Mouse (Mus musculus): ENCODE results near the gene Pah. TPM values are rescaled to one million over a fixed set of nuclear protein-coding genes. Genes with fewer than 3 reads are reported as not detected.

Pah gene
- 1.2 and 2.2 TPM in 2 replicates for polyA plus RNA-seq (2015; fragmentation: Nextera tagmentation; extraction: Ambion mirVana)

- ATAC-seq: no peak
- H3K4me3 ChIP-seq (ENCODE audit: low read length): no peak within 1 kb of the TSS
- 79% methylated on average over 5 of the region's 5 CpGs for WGBS
- H3K4me2 ChIP-seq (ENCODE audit: low read depth, low read length): no peak within 1 kb of the TSS
- H3K27me3 ChIP-seq (replicated peaks; ENCODE audit: control insufficient read depth, insufficient read depth, low read length): no peaks in the 10 kb centered on the region
- H3K4me1 ChIP-seq (ENCODE audit: control insufficient read depth, insufficient read depth, low read length): no peaks in the 10 kb centered on the region
- no peak within 1 kb of the TSS for H3K27ac ChIP-seq (ENCODE audit: low read length)
- no peaks in the 10 kb centered on the region for H3K36me3 ChIP-seq (ENCODE audit: control insufficient read depth, insufficient read depth, low read length)
- no peaks in the 10 kb centered on the region for H3K9me3 ChIP-seq (ENCODE audit: control insufficient read depth, low read length)
- no peak within 1 kb of the TSS for H3K9ac ChIP-seq (ENCODE audit: low read depth, low read length)
These were observed at the start of gene Pah for GRCm38 (mm10) chr10:87521646-87522045. Pah (plus strand) TSS chr10:87521795.

GRCm38 (mm10) chr10:87473475-87474131, 48.0 kb upstream of the Pah start:
- Histone ChIP-seq H3K4me1 (ENCODE audit: control insufficient read depth, insufficient read depth, low read length) (no peaks in the 10 kb centered on the region), H3K9ac (ENCODE audit: low read depth, low read length) (no peak overlapping the region), H3K27me3 (replicated peaks; ENCODE audit: control insufficient read depth, insufficient read depth, low read length) (no peaks in the 10 kb centered on the region), H3K4me2 (ENCODE audit: low read depth, low read length) (no peak overlapping the region), H3K27ac (ENCODE audit: low read length) (no peak overlapping the region), H3K9me3 (ENCODE audit: control insufficient read depth, low read length) (no peaks in the 10 kb centered on the region), H3K36me3 (ENCODE audit: control insufficient read depth, insufficient read depth, low read length) (no peaks in the 10 kb centered on the region), H3K4me3 (ENCODE audit: low read length) (no peak overlapping the region)
- 70% methylated on average over 10 of the region's 10 CpGs for WGBS
- no peak for ATAC-seq

- Histone ChIP-seq H3K4me1 (ENCODE audit: control insufficient read depth, insufficient read depth, low read length) (no peaks in the 10 kb centered on the region), H3K27me3 (replicated peaks; ENCODE audit: control insufficient read depth, insufficient read depth, low read length) (no peaks in the 10 kb centered on the region), H3K4me3 (ENCODE audit: low read length) (no peak overlapping the region), H3K36me3 (ENCODE audit: control insufficient read depth, insufficient read depth, low read length) (no peaks in the 10 kb centered on the region), H3K9ac (ENCODE audit: low read depth, low read length) (no peak overlapping the region), H3K27ac (ENCODE audit: low read length) (no peak overlapping the region), H3K9me3 (ENCODE audit: control insufficient read depth, low read length) (no peaks in the 10 kb centered on the region), H3K4me2 (ENCODE audit: low read depth, low read length) (no peak overlapping the region)
- WGBS: 61% methylated on average over 2 of the region's 2 CpGs
- no peak for ATAC-seq
These were observed 46.6 kb upstream of the Pah start for GRCm38 (mm10) chr10:87474971-87475370.

GRCm38 (mm10) chr10:87477895-87478294, 43.7 kb upstream of the Pah start:
- H3K4me2 ChIP-seq (ENCODE audit: low read depth, low read length): no peak overlapping the region
- H3K4me1 ChIP-seq (ENCODE audit: control insufficient read depth, insufficient read depth, low read length): no peaks in the 10 kb centered on the region
- no peaks in the 10 kb centered on the region for H3K36me3 ChIP-seq (ENCODE audit: control insufficient read depth, insufficient read depth, low read length)
- H3K9ac ChIP-seq (ENCODE audit: low read depth, low read length): no peak overlapping the region
- peaks cover 14% of the 10 kb centered on the region; the same call in 1 of the 2 replicates for H3K27me3 ChIP-seq (replicated peaks; ENCODE audit: control insufficient read depth, insufficient read depth, low read length)
- 59% methylated on average over 5 of the region's 5 CpGs for WGBS
- no peak overlapping the region for H3K4me3 ChIP-seq (ENCODE audit: low read length)
- H3K9me3 ChIP-seq (ENCODE audit: control insufficient read depth, low read length): no peaks in the 10 kb centered on the region
- no peak overlapping the region for H3K27ac ChIP-seq (ENCODE audit: low read length)
- ATAC-seq: no peak

- Histone ChIP-seq H3K9ac (ENCODE audit: low read depth, low read length) (no peak overlapping the region), H3K4me1 (ENCODE audit: control insufficient read depth, insufficient read depth, low read length) (0 out of 2 replicates have a peak, but pooled peaks cover 2% of the 10 kb centered on the region), H3K4me3 (ENCODE audit: low read length) (no peak overlapping the region), H3K9me3 (ENCODE audit: control insufficient read depth, low read length) (no peaks in the 10 kb centered on the region), H3K27ac (ENCODE audit: low read length) (no peak overlapping the region), H3K36me3 (ENCODE audit: control insufficient read depth, insufficient read depth, low read length) (no peaks in the 10 kb centered on the region), H3K4me2 (ENCODE audit: low read depth, low read length) (no peak overlapping the region), H3K27me3 (replicated peaks; ENCODE audit: control insufficient read depth, insufficient read depth, low read length) (peaks cover 67% of the 10 kb centered on the region)
- 4% methylated on average over 17 of the region's 17 CpGs for WGBS
- no peak for ATAC-seq
These were observed 36.5 kb upstream of the Pah start for GRCm38 (mm10) chr10:87484831-87485720.

GRCm38 (mm10) chr10:87485721-87486620, 35.6 kb upstream of the Pah start:
- peak; percentile 97 for ATAC-seq
- H3K4me2 ChIP-seq (ENCODE audit: low read depth, low read length): peak overlapping the region; percentile 28; the same call in 1 of the 2 replicates
- no peaks in the 10 kb centered on the region for H3K9me3 ChIP-seq (ENCODE audit: control insufficient read depth, low read length)
- no peaks in the 10 kb centered on the region for H3K36me3 ChIP-seq (ENCODE audit: control insufficient read depth, insufficient read depth, low read length)
- peaks cover 75% of the 10 kb centered on the region for H3K27me3 ChIP-seq (replicated peaks; ENCODE audit: control insufficient read depth, insufficient read depth, low read length)
- WGBS: under 1% methylated on average over 33 of the region's 33 CpGs
- no peak overlapping the region for H3K9ac ChIP-seq (ENCODE audit: low read depth, low read length)
- H3K4me1 ChIP-seq (ENCODE audit: control insufficient read depth, insufficient read depth, low read length): 0 out of 2 replicates have a peak, but pooled peaks cover 2% of the 10 kb centered on the region
- H3K27ac ChIP-seq (ENCODE audit: low read length): no peak overlapping the region
- H3K4me3 ChIP-seq (ENCODE audit: low read length): peak overlapping the region; percentile 5; the same call in 1 of the 2 replicates

- Histone ChIP-seq H3K4me3 (ENCODE audit: low read length) (no peak overlapping the region), H3K9me3 (ENCODE audit: control insufficient read depth, low read length) (no peaks in the 10 kb centered on the region), H3K27ac (ENCODE audit: low read length) (no peak overlapping the region), H3K27me3 (replicated peaks; ENCODE audit: control insufficient read depth, insufficient read depth, low read length) (peaks cover 83% of the 10 kb centered on the region), H3K4me2 (ENCODE audit: low read depth, low read length) (no peak overlapping the region), H3K4me1 (ENCODE audit: control insufficient read depth, insufficient read depth, low read length) (0 out of 2 replicates have a peak, but pooled peaks cover 8% of the 10 kb centered on the region), H3K9ac (ENCODE audit: low read depth, low read length) (no peak overlapping the region), H3K36me3 (ENCODE audit: control insufficient read depth, insufficient read depth, low read length) (no peaks in the 10 kb centered on the region)
- ATAC-seq: 0 out of 2 replicates have a peak, but pooled peaks have one; percentile 34
- 2% methylated on average over 16 of the region's 16 CpGs for WGBS
These were observed 33.0 kb upstream of the Pah start for GRCm38 (mm10) chr10:87488429-87489145.

- Histone ChIP-seq H3K27me3 (replicated peaks; ENCODE audit: control insufficient read depth, insufficient read depth, low read length) (peaks cover 89% of the 10 kb centered on the region), H3K27ac (ENCODE audit: low read length) (no peak overlapping the region), H3K9ac (ENCODE audit: low read depth, low read length) (no peak overlapping the region), H3K4me1 (ENCODE audit: control insufficient read depth, insufficient read depth, low read length) (peaks cover 14% of the 10 kb centered on the region; the same call in 1 of the 2 replicates), H3K9me3 (ENCODE audit: control insufficient read depth, low read length) (no peaks in the 10 kb centered on the region), H3K4me3 (ENCODE audit: low read length) (no peak overlapping the region), H3K36me3 (ENCODE audit: control insufficient read depth, insufficient read depth, low read length) (no peaks in the 10 kb centered on the region), H3K4me2 (ENCODE audit: low read depth, low read length) (no peak overlapping the region)
- ATAC-seq: no peak
- WGBS: 9% methylated on average over 18 of the region's 18 CpGs
These were observed 32.2 kb upstream of the Pah start for GRCm38 (mm10) chr10:87489246-87490009.
